Mouse (Mus musculus) c-Kit-negative CD71-positive TER-119-positive erythroid progenitor cells, embryonic 14.5 days (primary cell): ENCODE measurements at regions not wholly inside any gene's neighbourhood (a gene's known extent, or its start where the extent isn't known, plus 50 kb on each side); places are given as distances from the start of the nearest gene placed in this dataset.

Experiments
- DNase-seq: peaks from one replicate; pipeline ENCODE4 v3.0.0-alpha.2; 2013; ENCODE audit warnings: low read depth, low spot score

DNA sequence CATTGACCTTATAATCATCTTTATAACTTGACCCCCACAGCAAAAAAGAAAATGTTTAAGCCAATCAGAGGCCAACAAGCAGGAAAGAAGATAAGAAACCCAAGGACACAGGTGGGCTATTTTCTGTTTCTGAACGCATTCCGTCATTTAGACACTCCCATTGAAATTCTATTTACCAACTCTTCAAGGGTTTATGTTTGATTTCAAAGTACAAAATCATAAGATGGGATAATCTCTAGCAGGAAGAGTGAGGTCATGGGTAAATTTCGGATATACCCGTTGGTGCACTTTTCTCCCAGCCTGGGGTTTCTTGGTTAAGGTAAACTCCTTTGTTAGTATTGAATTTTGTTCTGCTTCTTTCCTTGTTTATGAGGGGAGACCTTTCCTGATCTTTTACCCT is 230.9 kb upstream of the Dcn start:
- DNase-seq, result no peak

DNA sequence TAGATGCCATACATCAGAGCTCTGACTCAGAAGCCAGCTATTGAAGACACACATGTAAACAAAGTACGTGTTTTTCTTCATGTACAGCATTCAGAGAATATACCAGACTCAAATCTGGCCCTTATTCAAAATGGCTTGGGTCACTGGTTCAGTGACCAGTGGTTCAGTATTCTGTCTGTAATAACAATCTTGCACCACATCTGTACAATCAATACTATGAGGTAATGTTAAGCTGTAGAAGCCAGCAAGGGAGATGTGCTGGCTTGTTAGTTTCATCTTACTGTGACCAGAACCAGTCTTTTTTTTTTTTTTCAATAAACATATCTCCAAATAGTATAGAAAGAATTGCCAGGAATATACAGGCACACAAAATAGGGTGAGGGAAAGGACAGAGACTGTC is 229.6 kb upstream of the Dcn start:
- no peak for DNase-seq

DNA sequence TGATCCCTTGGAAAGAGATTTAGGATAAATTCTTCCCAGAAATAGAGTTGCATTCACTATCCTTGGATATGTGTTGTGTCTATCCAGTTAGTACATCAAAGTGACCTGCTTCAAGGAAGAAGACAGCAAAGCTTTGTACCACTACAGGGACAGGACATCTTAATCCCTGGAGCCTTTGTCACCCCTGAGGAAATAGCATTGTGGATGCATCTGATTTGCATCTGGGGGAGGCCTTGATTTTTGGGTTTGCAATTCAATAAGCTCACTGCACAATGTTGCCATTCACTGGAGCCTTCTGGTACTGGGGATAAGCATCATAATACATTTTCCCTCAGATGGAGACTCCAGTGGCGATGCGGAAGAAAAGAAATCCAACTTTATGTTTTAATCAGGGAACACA is 229.2 kb upstream of the Dcn start:
- no peak for DNase-seq

DNA sequence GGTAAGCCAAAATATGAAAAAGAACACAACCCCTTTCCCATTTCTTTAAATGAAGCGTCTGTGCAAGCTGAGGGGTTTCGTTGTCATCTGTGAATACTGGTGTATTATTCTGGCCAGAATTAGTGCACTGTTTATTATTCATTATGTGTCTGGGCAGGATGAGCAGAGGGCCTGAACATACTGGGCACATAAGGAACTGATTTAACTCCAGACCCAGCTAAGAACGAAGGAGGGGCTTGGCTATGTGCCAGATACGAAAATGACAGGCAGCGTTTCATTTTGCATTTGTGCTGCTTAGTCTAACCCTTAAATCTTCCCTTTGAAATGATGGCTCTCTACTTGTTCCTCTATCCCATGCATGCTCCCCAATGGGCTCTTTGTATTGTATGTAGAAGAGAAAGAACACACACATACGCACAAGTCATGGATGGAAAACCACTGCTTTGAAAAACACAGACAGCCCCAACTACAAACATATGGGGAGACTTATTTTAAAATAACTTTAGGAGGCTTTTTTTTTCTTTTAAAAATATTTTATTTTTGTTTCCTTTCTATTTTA is 213.4 kb upstream of the Dcn start:
- DNase-seq, result no peak

DNA sequence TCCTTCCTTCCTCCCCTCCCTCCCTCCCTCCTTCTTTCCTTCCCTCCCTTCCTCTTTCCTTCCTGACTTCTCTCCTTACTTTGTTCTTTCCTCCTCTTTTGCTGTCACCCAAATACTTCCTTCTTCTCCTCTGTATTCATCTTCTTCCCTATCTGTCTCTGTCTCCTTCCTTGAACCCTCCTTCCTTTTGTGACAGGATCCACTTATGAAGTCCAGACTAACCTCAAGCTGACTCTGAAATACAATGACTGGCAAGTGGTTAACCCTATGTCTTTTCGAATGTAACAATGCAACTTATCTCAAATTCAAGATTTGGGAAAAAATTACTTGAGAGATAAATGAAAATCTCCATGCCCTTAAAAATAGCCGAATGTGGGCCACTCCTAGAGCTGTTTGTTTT is 197.0 kb upstream of the Dcn start:
- no peak for DNase-seq

DNA sequence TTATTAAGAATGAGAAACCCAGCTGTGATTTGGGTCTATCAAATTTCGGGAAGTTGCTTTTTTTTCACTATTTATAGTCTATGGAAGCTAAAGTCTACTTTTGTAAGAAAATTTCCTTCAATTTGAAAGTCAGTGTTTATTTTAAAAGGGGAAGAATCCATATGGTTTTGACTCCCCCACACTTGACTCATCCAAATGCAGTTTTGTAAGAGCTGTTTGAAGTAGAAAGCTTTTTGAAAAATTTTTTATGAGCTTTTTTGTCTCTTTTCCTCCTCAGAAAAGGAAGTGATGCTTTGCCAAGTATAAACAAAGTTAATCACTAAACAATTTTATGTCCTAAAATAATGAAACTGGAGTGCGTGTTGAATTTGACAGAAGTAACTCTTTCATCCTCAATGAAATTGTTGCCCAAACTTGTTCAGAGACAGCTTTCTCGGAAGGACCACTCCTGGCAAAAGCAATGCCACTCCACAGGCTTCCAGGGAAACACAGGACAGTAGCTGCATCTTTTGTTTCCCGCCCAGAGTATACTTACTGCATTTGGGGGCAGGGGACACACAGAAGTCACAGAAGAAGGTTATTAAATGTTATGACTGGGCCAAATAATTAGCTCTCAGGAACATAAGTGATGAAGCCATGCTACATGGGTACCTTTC is 196.4 kb upstream of the Dcn start:
- DNase-seq, result no peak

DNA sequence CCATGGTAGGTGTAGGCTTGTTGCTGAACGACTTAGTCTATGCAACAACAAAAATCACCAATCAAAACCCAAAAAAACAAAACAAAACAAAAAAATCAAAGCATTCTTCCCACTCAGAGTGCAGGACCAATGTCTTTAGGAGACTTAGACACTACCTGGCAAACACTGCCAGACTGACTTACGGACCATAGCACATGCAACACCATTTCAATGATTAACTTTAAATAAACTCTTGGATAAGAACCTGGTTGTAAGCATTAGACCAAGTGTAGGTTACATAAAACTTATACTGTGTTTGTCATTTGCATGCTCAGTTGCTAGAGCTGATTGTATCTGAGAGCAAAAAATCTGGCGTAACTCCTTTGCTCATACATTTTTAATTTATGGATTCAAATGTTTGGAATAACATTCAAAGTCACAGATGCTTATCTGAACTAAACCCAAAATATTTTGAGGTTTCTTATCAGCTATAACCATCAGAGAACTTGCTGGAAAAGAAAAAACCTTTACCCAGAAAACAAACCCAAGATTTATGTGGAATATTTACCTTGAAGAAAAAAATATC is 174.5 kb upstream of the Dcn start:
- DNase-seq, result no peak

DNA sequence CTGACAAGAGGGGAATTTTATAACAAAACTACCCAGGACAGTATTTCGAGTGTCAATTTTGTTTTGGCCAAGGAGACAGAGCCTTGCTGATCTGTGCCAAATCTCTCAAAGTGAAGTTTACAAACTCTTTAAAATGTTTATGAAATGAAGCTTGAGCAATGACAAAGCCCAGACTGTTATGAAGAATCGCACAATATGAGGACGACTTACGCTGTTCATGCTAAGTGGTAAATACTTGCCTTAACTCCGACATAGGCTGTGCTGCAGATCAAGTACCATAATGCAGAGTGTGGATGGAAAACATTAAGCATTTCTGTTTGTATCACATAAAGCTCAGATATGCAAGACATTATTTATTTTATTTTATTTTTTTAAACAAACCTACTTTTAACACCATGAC is 169.8 kb upstream of the Dcn start:
- DNase-seq, result no peak

DNA sequence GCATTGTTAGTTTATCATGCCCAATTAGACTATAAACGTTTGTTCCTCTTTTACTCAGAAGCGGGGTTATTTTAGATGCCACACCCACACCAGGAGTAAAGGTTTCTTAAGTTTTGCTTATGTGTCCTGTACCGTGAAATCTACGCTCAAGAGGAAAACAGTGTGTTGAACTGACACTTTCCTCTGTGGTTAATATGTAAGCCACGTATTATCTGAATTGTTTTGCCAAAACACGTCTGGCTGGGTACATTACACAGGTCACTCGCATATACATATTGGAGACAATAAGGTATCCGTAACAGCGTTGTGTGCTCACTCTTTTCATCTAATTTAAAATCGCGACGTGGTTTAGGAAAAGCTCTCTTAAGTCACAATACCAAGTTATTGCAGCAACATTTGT is 166.9 kb upstream of the Dcn start:
- no peak for DNase-seq

DNA sequence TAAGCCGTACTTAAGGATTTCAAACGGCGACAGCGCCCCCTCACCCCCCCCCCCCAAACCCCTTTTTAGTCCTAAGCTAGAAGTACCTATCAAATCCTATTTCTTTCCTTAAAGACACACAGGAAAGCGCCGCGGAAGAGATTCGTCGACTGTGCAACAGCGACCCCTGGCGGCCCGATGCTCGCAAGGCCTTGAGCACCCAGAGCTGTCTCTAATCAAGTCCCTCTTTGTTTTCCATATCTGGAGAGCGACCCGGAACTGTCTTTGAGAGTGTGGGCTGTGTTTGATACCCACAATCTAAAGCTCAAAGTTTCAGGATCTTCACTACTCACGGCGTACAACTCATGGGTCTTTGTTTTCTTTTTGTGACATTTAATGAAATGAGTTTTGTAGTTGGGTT is 166.4 kb upstream of the Dcn start:
- peak; percentile 36 for DNase-seq

DNA sequence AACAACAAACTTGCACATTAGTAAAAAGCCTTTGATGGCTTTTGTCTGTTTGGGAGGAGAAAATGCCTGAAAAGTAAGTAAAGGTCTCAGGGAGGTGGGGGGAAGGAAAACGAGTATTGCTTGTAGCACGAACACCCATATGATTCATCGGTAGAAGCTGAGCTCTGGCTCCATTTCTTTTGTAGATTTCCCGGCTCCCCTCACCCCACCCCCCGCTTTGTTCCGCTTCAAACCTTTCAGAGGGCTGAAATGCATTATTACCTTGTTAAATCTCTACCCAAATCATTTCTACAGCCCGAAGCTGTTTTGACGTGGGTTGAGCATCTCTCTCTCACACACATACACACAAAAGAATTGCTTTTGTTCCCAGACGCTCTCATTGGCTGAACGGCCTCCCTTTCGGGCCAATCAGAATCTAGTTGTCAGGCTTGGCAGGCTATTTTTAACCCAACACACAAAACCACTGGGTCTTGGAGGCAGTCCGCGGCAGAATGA is 166.0 kb upstream of the Dcn start:
- no peak for DNase-seq

DNA sequence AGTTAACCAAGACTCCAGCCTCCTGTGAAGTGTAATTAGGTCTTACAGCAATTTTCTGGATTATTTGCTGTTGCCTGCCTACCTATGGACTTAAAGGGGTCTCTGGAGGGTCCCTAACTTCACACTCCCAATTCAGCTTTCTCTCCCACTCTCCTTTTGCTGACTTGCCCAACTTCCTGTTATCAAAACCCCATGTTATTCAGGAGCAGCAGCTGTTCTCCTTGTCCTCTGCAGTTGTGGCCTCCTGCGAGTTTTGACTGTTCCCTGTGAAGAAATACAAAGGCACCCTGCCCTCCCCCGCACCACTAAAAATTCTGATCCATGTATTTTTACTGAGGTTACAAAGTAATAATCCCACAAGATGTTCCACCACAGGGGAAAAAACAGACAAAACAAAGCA is 146.8 kb upstream of the Dcn start:
- no peak for DNase-seq

DNA sequence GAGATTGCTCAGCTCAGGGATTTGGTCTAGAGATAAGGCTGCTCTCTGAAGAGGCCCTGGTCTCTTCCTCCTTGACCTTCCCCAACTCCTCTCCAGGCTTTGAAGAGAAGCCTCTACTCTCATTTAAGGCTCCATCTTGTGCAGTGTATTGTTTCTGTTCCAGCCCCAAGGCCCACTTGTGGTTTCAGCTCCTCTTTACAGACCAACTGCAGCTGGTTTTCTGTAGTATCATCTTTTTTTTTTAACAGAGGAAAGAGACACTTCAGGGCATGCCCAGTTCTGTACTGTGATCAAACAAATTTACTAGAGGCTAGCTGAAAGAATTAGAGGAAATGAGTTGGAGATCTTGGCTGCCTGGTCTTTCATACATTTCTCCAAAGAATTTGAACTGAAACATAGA is 145.4 kb upstream of the Dcn start:
- DNase-seq, result no peak

DNA sequence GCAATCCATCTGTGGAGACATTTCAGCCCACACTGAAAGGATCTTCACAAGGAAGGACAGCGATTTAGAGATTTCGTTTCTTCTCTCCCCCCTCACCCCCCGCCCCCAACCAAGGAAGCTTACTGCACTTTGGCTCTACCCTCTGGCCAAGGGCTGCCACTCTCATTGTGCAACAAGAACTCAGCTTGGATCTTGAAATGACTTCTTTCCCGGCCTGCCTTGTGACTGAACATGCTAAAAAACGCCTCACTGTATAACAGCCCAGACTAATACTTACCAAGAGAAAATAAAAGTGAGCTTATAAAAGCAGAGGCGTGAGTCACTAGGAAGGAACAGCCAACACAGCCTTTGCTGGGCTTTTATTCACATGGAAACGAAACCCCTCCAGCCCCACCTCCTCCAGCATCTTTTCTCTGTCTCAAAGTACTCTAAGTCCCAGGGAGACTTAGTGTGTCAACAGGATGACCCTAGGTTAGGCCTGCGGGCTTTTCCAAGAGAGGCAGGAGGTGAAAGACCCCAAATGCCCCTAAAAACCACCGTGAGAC is 144.7 kb upstream of the Dcn start:
- DNase-seq, result no peak

DNA sequence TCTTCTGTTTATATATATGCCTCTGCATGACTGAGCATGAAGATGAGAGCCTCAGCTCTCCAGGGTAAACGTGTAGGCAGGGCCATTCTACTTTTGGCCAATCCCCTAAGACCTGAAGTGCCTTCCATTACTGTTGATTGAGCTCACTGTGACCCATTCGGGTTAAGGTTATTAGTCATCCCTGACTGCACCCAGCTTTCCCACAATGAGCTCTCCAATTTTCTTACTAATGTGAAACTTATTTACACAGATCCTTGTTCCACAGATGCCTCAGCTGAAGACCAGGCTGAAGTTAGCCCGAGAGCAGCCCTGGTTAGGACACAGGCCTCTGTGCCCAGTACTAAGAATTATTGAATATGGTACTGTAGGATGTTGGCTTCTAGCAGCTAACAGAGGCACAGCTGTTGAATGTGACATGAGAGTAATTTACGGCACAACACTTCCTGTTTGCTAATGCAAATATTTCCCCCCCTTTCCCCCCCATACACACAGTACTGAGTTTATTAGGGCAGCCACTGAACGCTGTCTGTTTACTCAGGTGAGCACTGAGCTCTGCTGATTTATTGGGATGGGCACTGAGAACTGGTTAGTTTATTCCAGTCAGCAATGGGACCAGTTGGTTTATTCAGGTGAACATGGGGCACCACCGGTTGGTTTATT is 141.2 kb upstream of the Dcn start:
- no peak for DNase-seq

DNA sequence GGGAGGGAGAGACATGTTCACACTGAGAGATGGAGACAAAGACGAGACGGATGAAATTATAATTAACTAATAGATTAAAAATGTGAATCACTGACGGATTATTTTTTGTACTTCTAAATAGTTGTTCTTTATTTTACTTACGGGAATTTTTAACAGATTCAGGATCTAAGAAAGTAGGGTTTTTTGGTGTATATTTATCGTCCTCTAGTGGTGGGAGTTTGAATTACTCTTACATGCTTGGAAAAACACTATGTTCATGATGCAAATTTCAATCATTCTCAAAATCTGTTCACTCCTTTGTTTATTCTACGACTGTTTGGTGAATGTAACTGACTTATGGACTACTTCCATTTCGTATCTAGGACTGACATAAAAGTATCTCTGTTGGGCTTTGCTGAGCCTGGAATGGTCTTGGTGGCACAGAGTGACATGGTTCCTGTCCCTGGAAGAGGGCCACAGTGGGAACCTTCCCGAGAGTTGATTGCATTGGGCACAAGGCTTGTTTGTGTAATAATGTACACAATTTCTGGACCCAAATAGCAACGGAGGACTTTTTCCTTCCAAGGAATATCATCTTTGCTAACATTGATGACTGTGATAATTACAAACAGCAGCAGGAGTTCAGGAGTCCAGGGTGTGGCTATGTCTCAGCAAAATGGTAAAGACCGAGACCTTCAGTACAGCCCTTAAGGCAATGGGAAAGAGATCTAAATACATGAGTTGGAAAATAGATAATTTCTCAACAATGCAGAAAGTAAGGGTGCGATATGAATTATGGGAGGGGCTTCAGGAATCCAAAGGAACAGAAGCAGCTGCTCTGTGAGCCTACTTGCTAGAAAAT is 139.3 kb upstream of the Dcn start:
- DNase-seq, result no peak

DNA sequence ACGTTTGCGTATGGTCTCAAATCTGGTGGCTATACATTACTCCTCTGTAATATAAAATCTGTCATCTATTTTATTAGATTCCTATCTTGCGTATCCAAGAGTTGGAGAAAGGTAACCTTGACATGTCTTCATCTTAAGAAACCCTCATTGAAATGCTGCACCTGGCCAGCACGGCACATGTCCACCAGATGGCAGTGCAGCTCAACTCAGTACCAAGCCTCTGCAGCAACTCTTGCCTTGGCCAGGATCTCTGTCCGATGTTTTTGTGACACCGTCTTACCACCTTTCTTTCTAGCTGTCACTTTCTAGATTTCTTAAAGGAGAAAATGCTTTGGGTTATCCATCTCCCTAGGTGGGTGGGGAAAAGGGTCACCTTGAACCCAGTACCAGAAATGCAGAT is 134.1 kb upstream of the Dcn start:
- DNase-seq, result no peak

DNA sequence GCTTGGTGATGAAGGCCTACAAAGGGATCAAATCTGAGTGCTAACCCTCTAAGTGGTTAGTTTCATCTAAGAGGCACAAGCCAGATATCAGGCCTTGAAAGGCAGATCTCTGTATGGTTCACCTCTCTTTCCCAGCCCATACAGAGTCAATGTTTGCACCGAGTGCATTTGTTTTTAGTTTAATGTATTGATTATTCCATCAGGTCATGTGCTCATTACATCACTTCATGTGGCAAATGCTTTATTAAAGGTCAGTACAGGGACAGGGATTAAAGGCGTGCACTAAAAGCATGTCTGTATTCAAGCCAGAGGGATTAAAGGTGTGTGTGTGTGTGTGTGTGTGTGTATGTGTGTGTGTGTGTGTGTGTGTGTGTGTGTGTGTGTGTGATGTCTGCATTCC is 132.5 kb upstream of the Dcn start:
- DNase-seq, result no peak

DNA sequence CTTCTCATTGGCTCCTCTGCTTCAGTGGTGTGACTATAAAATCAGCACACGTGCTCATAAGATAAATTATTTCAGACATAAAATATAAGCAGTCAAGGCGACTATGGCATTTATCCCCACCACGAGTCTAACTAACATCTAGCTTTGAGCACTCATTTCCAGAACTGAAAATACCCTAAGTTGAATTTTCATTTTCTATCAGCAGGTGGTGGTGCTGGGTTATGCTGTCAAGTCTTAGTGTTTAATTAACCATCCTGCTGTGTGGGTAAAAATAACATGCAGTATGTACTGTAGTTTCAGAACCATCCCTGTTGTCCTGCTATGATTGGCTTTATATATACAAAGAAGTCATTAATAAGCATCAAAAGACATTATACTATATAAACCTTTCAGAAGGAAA is 110.8 kb upstream of the Dcn start:
- DNase-seq, result no peak

DNA sequence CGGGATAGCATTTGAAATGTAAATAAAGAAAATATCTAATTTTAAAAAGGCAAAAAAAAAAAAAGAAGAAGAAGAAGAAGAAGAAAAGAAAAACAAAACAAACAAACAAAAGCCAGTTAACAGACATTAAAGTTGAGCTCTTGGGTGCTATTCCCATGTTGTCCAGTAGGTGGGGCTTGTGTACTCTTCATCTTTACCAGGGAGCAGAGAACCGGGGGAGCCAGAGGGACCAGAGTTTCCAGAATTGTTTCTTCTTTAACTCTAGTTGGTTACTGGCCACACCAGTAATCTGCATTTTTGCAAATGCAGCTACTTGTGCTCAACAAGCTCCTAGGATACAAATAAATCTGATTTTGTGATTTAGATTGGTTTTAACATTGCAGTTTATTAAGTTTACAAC is 103.6 kb upstream of the Dcn start:
- DNase-seq, result peak; percentile 13

DNA sequence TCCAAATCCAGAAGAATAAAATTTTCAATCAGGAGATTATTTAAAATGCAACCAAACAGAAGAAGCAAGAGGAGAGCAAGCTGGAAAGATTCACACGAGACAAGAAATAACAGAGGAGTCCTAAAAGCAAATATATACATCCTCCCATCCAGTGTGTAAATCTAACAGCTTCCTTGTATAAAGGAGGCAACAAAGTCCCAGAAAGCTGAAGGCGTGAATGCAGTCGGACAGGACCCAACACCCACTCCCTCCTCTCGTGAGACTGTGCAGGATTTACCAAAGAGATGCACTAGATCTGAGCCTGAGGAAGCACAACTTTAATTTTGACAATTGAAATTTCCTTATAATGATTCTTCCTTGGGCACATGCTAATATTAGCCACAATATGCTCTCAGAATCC is 103.0 kb upstream of the Dcn start:
- DNase-seq, result no peak

DNA sequence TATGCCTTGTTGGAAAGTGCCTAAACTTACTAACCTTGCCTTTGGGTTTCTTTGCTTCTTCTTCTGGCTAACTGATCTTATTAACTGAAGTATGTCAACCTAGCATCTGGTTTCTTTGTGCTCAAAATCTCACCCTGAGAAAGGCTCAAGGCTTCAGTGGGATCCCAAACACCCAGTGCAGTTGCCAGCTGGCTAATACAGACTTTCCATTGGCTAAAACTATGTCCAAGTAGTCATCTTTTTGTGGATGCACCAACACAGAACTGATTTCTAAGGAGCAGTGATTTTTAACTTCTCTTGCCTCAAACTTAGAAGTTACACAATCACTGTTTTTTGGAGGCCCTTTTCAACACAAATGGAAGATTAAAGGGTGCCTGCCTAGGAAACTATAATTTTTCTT is 97.8 kb upstream of the Dcn start:
- no peak for DNase-seq
